Mouse (Mus musculus) heart, adult 8-10 months (tissue): ENCODE results near the gene Ice1. TPM values are rescaled to one million over a fixed set of nuclear protein-coding genes. Genes with fewer than 3 reads are reported as not detected.
A peak's percentile ranks its signal among the peaks of the same experiment; 100 is the strongest.

Experiments
- DNase-seq: peaks from one replicate; pipeline ENCODE4 v3.0.0; 2022; ENCODE audit warnings: low spot score
- total RNA-seq, 4 experiments: library from RNA; stranded (reverse); gene quantifications; 2 replicates each; pipeline ENCODE4 v1.2.4; 2022

Ice1 gene
- total RNA-seq, 4 experiments from 2014 or later = 24.3 to 30.9 (median 26.7) TPM

DNA sequence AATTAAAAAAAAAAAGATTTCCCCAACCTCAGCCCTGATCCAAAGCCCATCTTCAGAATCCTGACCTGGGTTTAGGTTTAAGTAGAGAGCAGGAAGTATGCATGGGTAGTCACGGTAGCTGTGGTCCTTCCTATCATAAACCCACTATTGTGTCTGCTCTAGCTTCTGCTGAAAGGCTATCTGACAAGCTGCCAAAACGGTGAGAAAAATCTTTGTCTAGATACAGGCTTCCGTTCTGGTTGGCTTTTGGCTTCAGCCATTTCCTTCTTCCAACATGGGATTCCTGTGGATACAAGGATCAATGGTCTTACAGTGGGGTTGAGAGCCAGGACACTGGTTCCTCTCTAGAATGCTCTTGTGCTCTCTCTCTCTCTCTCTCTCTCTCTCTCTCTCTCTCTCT lies 2.2 kb upstream of the Ice1 start:
- DNase-seq = no peak

DNA sequence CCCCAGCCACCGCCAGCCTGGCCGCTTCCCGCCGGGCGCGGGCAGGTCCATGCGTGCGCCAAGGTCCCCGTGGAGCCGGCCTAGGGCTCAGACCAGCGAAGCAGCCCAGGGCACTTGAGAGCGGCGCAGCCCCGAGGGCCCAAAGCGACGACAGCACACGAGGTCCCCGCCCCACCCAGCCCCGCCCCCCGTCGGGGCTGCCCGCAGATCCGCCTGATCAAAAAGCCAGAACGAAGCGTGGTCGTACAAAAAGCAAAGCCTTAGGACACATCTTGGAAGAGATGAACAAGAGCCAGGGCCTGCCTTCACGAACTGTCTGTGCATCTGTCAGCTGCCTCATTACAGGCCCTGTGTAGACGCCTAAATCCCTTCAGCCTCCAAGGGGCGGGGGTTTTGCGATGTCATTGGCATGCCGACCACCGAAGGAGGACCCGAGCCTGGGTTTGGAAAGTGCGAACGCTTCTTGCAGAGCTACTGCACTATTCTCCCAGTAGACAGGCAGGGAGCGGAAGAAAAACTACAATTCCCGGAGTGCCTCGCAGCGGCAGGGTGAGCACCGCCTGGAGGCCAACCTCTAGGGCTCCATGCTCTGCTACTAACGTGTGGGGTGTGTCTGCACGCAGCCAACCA lies 343 bp upstream of the Ice1 start:
- peak; percentile 97 for DNase-seq

DNA sequence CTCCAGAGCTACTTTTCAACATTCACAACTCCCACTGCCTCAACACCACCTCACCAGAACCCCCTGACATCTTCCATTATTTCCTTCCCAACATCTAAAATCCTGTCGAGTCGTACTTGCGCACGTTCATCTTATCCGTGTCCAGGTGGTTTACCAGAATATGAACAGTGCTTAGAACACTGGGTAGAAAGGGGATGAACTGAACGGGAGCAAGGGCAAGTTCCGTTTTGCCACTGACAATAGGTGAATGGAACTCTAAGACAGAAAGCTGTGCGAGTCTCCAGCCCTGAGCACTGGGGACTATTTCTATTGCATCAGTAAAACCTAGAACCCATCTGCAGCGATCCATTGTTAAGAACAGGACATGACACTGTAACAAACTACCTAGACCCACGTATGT lies 728 bp downstream of the Ice1 start:
- DNase-seq = no peak

DNA sequence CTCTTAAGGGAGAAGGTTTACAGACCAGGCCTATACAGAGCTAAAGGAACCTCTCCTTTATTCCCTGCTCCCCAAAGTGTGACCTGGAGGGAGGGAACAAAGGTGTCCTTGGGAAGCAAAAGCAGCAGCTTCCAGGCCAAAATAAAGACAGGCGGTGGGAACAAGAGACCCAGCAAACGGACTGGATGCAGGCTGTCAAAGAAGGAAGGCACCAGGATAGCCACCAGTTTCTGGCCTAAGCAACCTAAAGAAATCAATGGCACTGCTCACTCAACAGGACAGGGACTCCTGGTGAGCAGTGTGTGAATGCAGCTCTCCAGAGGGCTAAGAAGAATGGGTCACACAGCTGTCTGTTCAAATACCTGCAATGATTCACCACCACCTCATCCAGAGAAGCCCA lies 1.8 kb downstream of the Ice1 start:
- no peak for DNase-seq

DNA sequence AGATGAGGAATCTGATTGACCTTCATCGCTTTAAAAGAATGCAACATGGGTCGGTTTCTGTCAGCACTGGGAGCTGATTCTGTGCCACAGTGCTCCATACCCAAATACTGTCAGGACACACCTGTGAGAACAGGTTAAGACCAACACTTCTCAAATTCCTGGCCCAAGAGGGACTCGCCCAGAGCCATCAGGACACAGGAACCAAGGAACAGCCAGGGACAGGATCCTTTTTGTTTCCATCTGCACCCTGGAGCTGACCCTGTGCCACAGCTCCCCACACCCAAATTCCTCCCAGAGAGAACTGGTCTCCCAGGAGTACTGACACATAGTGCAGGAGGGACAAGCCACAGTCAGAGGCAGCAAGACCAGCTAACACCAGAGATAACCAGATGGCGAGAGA lies 11.0 kb downstream of the Ice1 start:
- no peak for DNase-seq

DNA sequence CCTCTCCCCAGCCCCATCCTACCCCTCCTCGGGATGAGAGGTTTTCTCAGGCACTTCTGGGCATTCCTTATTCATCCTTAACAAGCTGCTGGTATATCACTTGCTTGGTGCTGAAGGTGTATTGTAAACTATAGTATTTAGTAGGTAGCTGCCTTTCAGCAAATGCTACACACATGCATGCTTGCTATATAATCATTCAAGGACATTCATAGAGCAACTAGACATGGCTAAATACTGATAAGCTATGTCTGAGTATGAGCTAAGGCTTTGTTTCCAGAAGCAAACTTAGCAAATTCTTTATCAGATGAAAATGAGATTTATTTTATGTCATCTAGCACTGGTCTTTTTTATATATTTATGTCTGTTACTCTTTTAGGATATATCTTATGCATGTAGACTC lies 11.8 kb downstream of the Ice1 start:
- no peak for DNase-seq

DNA sequence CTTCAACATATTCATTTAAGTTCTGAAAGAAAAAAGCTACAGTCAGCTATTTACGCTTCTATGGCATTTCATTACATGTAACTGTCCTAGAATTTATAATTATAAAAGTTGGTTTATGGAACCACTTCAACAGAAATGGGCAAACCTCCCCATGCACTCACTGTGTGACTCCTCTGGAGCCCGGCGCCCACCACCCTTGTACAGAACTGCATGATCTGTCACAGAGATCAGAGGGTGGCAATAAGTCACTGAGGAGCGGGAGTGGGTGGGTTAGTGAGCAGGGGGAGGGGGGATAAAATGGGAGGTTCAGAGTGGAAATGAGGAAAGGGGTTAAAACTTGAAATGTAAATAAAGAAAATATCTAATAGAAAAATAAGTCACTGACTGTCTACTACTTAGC lies 13.0 kb downstream of the Ice1 start:
- DNase-seq = no peak

DNA sequence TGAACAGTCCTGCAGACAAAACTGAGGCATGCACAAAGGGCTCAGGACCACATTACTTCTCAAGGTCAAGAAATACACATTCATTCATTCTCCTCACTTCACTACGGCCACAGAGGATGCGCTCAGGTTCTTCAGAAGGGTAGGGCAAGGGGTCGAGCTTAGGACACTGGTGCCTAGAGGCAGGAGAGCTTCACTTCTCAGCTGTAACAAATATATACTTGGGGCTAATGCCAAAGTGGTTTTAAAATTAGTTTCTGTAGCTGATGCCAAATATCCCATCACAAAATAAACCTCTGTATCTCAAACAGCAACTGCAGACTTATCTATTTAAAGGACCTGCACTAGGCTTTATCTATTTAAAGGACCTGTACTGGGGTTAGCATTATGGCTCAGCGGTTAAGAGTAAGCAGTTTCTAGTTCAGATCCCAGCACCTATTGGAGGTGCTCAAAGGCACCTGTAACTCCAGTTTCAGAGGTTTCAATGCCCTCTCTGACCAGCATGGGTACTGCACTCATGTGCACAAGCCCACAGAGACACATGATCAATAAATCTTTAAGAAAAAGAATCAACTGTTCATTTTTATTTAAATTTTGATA lies 14.9 kb downstream of the Ice1 start:
- peak; percentile 38 for DNase-seq

DNA sequence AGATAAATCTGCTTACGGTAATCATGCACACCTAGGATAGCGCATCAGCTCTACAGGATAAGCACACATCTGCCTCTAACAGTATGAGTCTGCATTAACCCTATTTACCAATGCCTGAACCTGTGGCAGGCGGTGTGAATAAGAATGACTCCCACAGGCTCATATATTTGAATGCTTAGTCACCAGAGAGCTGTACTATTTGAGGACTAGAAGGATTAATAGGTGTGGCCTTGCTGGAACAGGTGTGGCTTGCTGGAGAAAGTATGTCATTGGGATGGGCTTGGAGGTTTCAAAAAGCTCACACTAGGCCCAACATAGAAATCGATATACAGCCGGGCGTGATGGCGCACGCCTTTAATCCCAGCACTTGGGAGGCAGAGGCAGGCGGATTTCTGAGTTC lies 15.9 kb downstream of the Ice1 start:
- no peak for DNase-seq

DNA sequence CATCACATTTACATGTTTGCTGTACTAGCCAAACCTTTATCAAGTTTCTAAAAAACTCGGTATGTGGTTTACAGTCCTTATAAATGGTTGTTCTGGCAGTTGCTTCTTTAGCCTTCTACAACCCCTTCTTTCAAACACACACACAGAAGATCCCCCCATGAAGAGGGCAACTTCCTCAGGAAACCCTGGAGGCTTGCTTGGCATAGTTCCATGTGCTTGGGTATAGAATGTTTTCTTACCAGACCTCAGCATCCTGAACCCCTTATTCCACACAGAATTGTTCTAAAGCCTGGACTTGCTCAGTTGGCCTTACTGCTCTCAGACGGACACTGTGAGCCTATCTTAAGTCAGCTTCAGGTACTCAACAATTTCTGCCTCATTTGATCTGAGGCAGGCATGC lies 24.6 kb downstream of the Ice1 start:
- DNase-seq = no peak

DNA sequence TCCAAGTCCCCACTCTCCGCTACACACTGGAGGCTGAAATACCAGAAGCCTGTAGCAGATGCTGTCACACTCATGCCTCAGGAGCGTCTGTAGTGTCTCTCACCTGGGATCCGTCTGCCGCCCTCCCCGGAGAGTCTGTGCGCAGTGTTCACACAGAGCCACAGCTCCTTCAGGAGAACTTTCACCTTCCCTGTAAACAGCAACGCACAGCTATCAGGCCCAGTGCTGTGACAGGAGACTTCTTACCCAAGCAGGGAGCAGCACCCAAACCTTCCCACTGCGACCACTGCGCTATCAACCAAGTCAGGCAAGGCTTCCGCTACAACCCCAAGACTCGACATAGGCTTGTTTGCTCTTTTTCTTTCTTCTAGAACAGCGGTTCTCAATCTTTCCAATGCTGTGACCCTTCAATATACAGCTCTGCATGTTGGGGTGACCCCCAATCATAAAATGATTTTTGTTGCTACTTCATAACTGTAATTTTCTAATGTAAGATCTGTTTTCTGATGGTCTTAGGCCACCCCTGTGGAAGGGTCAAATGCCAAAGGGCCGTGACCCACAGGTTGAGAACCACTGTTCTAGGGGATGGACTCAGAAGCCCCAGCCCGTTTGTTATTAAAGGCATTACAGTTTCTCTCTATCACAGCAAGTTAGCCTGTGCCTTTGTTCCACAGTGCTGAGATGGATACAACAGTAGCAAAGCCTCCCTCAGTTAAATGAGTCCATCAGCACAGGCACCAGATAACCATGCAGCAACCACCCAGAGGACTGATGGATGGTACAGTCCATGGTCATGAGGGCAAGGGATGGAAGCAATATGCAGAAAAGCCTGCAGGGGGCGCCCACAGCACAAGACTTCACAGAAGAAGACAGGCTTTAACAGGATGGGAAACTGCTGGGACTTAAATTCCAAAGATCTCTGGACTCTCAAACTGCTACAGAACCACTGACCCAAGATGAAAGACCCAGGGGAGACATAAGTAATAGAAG lies 26.7 kb downstream of the Ice1 start:
- DNase-seq = peak; percentile 42

DNA sequence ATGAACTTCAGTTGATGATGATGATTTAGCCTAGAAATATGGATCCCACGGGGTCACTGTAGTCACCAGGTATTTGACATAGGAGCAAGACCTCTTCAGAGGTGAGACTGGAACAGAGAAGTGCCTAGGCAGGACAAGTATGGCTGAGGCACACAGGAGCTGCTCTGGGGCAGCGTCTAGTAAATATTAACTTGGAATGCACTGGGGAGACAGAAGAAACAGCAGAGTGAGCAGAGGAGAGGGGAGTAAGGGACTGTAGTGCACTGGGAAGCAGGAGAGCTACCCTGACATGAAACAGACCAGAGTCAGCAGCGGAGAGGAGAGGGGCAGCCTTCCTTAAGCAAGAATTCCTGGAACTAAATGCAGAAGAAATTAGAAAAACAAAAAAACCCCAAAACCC lies 27.8 kb downstream of the Ice1 start:
- no peak for DNase-seq

DNA sequence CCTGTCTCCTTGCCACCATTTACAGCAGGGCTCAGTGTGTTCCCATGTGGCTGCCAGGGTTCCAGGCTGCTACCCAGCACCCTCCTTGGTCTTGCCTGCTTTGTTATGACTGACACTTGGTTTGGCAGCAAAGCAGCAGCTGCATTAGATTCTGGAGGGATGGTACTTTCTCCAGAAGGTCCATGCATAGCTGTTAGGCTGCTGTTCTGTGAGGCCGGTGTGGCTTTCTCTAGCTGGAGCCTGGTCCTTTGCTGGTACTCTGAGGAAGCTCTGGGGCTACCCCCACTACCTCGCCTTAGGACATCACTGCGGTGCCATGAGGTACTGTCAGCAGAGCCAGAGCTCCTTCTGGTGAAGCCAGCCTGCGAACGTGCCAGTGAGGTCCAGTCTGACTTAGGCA lies 32.1 kb downstream of the Ice1 start:
- DNase-seq = no peak

DNA sequence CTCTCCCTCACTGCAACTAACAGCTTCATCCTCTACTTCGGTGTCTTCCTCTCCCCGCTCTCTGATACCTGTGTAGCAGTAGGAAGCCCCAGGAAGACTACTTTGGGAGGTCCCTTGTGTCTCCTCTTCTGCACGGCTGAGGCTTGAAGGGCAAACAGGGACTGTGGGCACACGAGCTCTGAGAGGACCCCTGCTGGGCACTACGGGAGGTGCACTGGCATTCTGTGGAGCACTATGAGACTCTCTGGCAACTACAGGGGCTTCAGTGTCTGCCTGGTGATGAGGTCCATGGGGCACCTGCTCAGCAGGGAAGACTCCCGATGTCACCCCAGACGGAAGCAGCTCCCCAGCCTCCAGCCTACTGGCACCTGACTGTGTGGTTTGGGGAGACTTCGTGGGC lies 32.7 kb downstream of the Ice1 start:
- no peak for DNase-seq

DNA sequence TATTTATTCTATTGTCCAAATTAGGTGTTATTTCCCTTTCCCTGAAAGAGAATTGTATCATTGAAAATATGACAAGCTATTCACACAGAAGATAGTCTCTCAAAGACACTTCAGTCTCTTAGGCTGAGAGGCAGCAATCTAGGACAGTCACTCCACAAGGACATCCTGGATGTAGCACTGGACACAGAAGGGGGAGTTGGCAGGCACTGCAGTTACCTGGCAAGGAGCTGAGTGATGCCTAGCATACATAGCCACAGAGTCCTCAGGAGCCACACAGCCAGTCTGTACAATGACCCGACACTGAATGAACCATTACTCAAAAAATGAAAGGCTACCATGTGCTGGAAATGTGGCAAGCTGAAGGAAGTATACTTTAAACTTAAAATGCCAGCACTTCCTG lies 35.9 kb downstream of the Ice1 start:
- DNase-seq = no peak

DNA sequence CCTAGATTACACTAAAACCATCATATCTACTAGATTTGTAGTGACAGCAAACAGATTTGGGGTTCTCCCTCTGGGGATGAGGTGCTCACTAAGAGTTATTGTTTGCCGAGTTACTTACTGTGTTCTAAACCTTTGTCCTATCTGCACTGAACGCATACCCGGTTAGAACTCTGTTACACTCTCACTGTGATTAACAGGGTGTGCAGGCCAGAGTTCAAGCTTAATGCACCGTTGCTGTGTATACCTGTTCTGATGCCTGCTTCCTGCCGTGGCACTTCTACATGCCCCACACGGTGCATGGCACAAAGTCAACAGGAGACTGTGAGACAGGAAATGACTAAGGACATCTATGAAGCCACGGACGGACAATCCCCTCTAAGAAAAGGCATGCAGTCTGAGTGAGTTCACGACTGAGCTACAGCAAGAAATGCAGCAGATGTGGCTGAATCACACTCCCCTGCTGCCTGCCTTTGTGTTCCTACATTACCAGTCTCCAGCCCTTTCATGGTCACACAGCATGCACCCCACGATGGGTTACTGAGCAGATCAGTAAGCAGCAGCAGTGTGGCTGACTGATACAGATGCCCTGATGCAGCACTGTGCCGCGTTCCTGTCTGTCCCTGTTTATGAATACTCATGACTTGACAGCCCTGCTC lies 37.3 kb downstream of the Ice1 start:
- DNase-seq = no peak

DNA sequence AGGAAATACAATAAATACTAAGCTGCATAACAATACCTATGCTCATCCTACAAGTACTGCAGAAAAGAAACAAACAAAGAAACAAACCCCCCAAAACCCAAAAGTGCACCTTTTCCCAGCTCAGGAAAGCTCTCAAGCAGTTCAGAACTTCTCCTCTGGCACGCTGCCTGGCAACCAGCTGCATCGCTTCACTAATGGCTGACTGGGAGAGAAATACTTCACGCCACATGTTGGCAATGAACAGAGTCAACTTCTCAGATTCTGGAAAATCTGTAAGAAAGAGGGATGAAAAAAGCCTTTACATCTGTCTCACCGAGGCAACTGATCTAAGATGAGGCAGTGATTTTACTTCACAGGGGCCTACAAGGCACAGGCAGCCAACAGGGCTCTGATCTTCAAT lies 38.5 kb downstream of the Ice1 start:
- no peak for DNase-seq

DNA sequence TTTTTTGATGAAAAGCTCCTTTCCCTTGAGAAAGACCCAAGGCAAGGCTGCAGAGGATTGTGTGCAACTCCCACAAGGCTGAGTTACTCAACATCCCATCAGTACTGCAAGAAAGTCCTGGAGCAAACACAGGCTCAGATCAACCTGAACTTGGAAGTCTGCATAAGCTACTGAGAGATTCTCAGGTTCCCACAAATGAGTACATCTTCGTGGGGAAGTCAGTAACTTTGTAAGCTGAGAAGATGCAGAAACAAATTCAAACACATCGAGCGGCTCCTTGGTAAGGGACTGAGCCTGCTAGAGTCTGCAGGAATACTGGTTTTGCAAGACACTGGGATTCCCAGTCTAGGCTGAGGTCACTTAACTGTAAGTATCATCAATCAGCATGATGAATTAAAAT lies 40.5 kb downstream of the Ice1 start:
- no peak for DNase-seq

DNA sequence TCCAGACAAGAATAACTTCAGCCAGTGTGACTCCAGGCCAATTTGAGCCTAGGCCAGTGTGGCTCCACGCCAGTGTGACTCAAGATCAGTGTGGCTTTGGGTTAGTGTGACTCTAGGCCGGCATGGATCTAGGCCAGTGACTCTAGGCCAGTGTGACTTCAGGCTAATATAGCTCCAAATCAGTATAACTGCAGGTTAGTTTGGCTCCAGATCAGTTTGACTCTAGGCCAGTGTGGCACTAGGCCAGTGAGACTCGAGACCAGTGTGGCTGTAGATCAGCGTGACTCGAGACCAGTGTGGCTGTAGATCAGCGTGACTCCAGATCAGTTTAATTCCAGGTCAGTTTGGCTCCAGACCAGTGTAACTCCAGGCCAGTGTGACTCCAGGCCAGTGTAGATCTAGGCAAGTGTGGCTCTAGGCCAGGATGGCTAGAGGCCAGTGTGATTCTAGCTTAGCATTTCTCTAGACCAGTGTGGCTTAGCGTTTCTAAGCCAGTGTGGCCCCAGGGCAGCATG lies 47.1 kb downstream of the Ice1 start:
- DNase-seq = peak; percentile 91

DNA sequence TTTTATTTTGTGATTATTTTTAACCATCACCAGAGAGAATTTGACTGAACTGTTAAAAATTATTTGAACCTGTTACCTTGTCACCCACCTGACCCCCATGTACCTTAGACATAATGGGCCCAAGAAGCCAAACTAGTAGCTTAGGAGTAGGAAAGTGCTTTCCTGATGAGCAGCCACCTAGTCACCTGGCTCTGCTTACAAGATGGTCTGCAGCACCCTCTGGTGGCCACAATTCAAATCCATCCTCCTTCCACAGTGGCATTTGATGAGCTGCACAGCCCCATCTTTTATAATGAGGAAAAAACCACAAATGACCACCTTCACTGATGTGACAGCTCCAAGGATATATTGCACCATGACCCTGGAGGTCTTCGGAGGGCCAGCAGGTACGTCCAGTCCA lies 50.5 kb downstream of the Ice1 start:
- peak; percentile 30 for DNase-seq

DNA sequence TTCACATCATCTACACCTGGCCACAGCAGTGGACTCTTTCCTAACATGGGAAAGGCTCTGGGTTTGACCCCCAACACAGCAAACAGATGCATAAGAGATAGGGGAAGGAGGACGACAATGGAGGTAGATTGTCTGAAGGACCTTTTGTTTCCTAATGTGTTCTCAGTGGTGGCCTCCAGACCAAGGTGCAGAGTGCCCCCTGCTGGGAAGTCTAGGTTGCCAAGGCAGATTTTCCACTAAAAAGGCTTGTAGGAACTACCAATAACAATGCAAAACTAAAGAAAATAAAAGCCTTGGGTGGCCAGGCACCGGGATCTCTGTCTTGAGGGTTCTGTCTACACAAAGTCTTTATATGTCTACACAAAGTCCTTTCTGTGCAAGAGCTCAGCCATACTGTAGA lies 54.9 kb downstream of the Ice1 start:
- DNase-seq = no peak

DNA sequence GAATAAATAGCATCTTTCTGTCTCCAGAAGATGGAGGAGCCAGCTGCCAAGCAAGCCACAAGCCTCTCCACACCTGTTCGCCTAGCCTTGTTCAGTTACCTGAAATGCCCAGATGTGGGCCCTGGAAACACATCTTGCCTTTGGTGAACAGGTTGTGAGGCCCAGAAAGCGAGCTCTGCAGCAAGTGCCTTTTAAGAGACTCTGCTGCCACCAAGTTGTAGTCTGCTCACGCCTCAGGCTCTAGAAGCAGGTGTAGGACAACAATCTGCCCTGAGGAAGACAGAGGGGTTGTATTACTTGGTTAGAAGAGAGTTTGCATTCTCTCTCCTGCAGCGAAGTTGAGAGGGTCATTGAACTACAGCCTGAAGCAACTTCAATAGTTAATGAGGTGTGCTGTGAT lies 55.9 kb downstream of the Ice1 start:
- DNase-seq = no peak
